Mouse (Mus musculus) bone marrow, adult 2 months (tissue): ENCODE data around the gene Tfe3.
"Not testable (repeated sequence)": the region's sequence is repeated elsewhere in the genome, so short reads cannot be mapped to it uniquely, and the experiment has no call there.

Experiments
- CTCF ChIP-seq: fragments of 200-500 bp; IDR thresholded peaks from 2 replicates; pipeline ENCODE4 v1.5.1; 2011; ENCODE audit warnings: low read length, control low read depth; ENCODE audit not compliant: control insufficient read depth, insufficient read depth
- POLR2A ChIP-seq: fragments of 200-500 bp; IDR thresholded peaks from 2 replicates; pipeline ENCODE4 v1.6.1; 2011; ENCODE audit warnings: low read depth, mild to moderate bottlenecking, control low read depth, low read length, borderline replicate concordance; ENCODE audit not compliant: control insufficient read depth

DNA sequence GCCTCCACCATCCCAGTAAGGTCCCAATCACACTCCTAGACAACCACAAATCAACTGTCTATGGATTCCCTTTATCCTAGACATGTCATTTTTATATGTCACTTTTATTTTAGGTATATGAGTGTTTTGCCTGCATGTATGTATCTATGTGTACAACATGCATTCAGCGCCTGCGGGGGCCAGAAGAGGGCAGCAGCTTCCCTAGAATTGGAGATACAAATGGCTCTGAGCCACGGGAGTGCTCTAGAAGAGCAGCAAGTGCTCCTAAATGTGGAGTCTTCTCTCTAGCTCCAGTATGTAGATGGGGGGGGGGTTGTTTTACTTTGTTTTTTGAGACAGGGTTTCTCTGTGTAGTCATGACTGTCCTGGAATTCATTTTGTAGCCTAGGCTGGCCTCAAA lies 8.7 kb upstream of the Tfe3 start:
- TF ChIP-seq POLR2A, CTCF: not testable (repeated sequence)
